Mouse (Mus musculus) midbrain, embryonic 13.5 days (tissue): ENCODE data around the gene B4galnt2. TPM values are rescaled to one million over a fixed set of nuclear protein-coding genes. Genes with fewer than 3 reads are reported as not detected.
A peak's percentile ranks its signal among the peaks of the same experiment; 100 is the strongest.
"Not testable (repeated sequence)": the region's sequence is repeated elsewhere in the genome, so short reads cannot be mapped to it uniquely, and the experiment has no call there.

ENCODE experiments used
- ATAC-seq: fragments of 200-750 bp; cut with Nextera tagmentation; 2 replicates; pipeline ENCODE4 v1.8.0; 2017; ENCODE audit warnings: mild to moderate bottlenecking, moderate TSS enrichment, moderate library complexity
- H3K27ac ChIP-seq: fragments of 300-500 bp; sonication (generic); 2 replicates; pipeline ENCODE4 v1.5.1; 2015; ENCODE audit warnings: inconsistent platforms, mild to moderate bottlenecking, moderate library complexity
- H3K27me3 ChIP-seq: fragments of 300-500 bp; sonication (generic); 2 replicates; pipeline ENCODE4 v1.6.1; 2015; ENCODE audit warnings: mild to moderate bottlenecking, inconsistent platforms
- H3K36me3 ChIP-seq: fragments of 300-500 bp; sonication (generic); 2 replicates; pipeline ENCODE4 v1.6.1; 2015; ENCODE audit warnings: mild to moderate bottlenecking, inconsistent platforms
- H3K4me1 ChIP-seq: fragments of 300-500 bp; sonication (generic); replicated peaks from 2 replicates; pipeline ENCODE4 v1.6.1; 2015; ENCODE audit warnings: inconsistent platforms
- H3K4me2 ChIP-seq: fragments of 300-500 bp; sonication (generic); replicated peaks from 2 replicates; pipeline ENCODE4 v1.6.1; 2015; ENCODE audit warnings: moderate library complexity, mild to moderate bottlenecking, inconsistent platforms
- H3K4me3 ChIP-seq: fragments of 300-500 bp; sonication (generic); replicated peaks from 2 replicates; pipeline ENCODE4 v1.5.1; 2015; ENCODE audit warnings: mild to moderate bottlenecking, inconsistent platforms
- H3K9ac ChIP-seq: fragments of 300-500 bp; sonication (generic); replicated peaks from 2 replicates; pipeline ENCODE4 v1.6.1; 2015; ENCODE audit warnings: mild to moderate bottlenecking, inconsistent platforms
- H3K9me3 ChIP-seq: fragments of 300-500 bp; sonication (generic); 2 replicates; pipeline ENCODE4 v1.6.1; 2016; ENCODE audit warnings: mild to moderate bottlenecking, inconsistent platforms
- WGBS: fragments of 180-500 bp; shearing (Covaris S2); methylation state at CpG from one replicate; pipeline ENCODE4 v1.1.7; 2015; 5-methylcytosine and 5-hydroxymethylcytosine counted together
- polyA plus RNA-seq: library from polyadenylated mRNA; unstranded; fragments of >200 nt; fragmentation: Nextera tagmentation; extraction: Ambion mirVana; gene quantifications from 2 replicates; pipeline ENCODE4 v1.2.1, GENCODE M21; 2015

B4galnt2 gene
- polyA plus RNA-seq, 1 experiment from 2014 or later: not detected

DNA sequence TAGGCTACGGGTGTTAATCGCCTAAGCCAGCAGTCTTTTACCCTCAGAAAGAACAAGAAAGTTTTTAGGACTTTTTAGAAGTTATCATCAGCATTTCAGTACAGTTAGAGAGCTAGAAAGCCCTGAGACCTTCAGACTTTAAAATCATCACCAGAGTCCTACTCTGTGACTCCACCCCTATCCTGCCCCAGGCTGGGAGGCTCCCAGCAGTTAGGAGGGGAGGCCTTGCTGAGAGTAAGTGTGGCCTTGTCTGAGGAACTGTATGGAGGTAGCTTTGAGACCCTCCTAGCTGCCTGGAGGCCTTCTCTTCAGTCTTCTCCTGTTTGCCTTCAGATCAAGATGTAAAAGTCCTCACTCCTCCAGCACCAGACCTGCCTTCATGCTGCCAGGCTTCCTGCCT lies 9.5 kb upstream of the B4galnt2 start:
- Histone ChIP-seq H3K9me3 (peaks cover 8% of the 10 kb centered on the region), H3K9ac (no peak overlapping the region), H3K27me3 (peaks cover 41% of the 10 kb centered on the region), H3K36me3 (no peaks in the 10 kb centered on the region), H3K4me1 (0 out of 2 replicates have a peak, but pooled peaks cover 4% of the 10 kb centered on the region), H3K4me2 (no peak overlapping the region), H3K27ac (no peak overlapping the region), H3K4me3 (no peak overlapping the region)
- WGBS: 13% methylated on average over 2 of the region's 2 CpGs
- ATAC-seq: no peak

DNA sequence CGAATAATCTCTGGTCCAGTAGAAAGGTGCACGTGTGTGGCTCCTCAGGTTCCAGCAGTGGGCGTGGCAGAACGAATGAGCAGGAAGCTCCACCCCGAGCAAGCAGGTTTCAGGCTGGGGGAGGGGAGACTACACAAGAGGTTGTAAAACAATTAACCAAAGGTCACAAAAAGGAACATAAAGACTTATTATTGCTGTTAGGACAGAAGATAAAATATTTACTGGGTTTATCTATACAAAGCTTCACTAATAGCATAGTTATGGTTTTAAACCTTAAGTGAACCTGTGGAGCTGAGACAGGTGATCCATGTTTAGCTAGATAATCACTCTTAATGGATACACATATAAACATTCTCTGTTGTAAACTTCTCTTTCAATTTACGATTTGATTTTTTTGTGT lies 8.8 kb upstream of the B4galnt2 start:
- under 1% methylated on average over 4 of the region's 6 CpGs for WGBS
- ATAC-seq: not testable (repeated sequence)

DNA sequence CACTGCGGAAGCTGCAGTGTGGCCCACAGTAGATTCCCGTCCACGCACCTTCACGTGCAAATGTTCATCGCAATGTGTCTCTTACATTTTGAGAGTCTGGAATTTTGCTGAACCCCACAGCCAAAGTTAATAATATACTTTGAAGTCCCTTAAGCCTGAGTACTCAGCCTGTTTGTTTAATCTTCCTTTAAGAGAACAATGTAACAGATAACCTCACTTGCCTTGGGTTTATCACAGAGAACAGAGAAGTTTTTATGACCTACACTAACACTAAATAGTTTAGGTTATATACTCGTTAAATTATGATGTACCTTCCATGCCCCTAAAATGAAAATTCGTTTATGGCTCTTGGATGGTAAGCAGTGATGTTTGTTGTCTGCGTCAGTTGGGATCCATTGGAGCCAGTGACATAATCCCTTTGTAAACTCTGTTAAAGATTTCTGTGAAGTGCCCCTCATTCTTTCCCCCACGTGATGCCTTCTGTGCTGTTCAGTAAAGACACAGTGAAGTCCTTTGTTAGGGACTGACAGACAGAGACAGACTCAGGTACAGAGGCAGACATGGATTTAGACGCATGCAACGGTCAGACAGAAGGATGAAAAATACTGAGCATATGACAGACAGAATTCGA lies 7.4 kb upstream of the B4galnt2 start:
- Histone ChIP-seq H3K27ac (no peak overlapping the region), H3K4me2 (no peak overlapping the region), H3K27me3 (peaks cover 60% of the 10 kb centered on the region), H3K36me3 (no peaks in the 10 kb centered on the region), H3K9me3 (peaks cover 5% of the 10 kb centered on the region; the same call in 1 of the 2 replicates), H3K9ac (no peak overlapping the region), H3K4me1 (0 out of 2 replicates have a peak, but pooled peaks cover 4% of the 10 kb centered on the region), H3K4me3 (no peak overlapping the region)
- ATAC-seq: no peak
- 50% methylated on average over 12 of the region's 12 CpGs for WGBS

More for the DNA sequence above, 8.8 kb upstream of the B4galnt2 start:
- peaks cover 46% of the 10 kb centered on the region for H3K27me3 ChIP-seq
- not testable (repeated sequence) for H3K9me3 ChIP-seq, H3K4me1 ChIP-seq, H3K4me2 ChIP-seq, H3K9ac ChIP-seq, H3K27ac ChIP-seq, H3K36me3 ChIP-seq, H3K4me3 ChIP-seq

DNA sequence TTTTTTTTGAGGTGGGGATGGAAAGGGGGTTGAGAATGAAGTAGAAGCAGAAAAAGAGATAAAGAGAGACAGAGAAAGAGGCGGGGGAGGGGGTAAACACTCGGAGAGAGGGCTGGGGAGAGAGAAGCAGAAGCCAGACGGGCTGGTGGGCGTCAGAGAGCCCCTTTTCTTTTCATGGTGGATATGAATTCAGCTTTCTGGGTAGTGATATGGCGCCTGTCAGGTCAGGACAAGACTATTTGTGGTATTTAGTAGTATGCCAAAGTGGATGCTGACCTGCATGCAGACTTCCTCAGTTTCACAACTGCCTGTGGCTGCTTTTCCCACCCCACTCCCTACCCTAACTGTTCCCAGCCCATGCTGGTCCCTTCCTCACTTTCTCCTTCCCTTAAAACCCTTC lies 1.7 kb upstream of the B4galnt2 start:
- Histone ChIP-seq H3K9me3 (no peaks in the 10 kb centered on the region), H3K4me1 (peaks cover 20% of the 10 kb centered on the region), H3K4me3 (no peak overlapping the region), H3K27me3 (peaks cover 90% of the 10 kb centered on the region), H3K27ac (no peak overlapping the region), H3K9ac (no peak overlapping the region), H3K4me2 (no peak overlapping the region), H3K36me3 (no peaks in the 10 kb centered on the region)
- WGBS: 6% methylated on average over 5 of the region's 5 CpGs
- ATAC-seq: no peak

DNA sequence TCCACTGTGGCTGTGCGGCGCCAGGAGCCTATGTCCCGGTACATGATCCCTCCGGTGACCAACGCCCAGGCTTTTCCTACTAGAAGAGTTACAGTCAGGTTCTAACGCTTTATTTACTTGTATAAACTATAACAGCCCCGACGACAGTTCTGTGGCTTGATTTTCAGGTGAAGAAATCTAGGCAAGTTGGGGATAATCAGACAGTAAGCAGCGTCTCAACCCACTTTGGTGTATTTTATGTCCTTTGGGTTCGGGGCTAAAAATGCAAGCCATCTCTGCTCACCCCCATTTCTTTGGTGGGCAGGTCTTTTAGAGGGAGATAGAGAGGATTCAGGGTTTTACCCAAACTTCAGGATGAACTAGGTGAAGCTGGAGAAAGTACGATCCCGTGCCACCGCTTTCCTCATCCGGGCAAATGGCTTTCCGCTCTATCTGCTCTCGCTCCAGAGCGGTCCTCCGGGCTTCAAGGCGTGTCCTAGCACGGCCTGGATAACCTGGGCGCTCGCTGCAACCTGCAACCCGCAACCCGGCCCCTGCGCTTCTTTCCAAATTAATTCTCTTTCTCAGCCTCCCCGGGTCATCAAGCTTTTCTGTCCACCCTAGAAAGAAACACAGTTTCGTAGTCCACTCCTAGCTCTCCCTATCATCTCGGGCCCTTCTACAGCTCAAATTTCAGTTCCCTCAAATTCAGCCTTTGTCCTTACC lies 467 bp upstream of the B4galnt2 start:
- WGBS: 1% methylated on average over 28 of the region's 28 CpGs
- Histone ChIP-seq H3K4me1 (peaks cover 20% of the 10 kb centered on the region), H3K4me2 (peak overlapping the region; percentile 42), H3K9me3 (no peaks in the 10 kb centered on the region), H3K9ac (no peak overlapping the region), H3K4me3 (peak overlapping the region; percentile 24), H3K27ac (no peak overlapping the region), H3K36me3 (no peaks in the 10 kb centered on the region), H3K27me3 (peaks cover 94% of the 10 kb centered on the region)
- ATAC-seq: no peak

DNA sequence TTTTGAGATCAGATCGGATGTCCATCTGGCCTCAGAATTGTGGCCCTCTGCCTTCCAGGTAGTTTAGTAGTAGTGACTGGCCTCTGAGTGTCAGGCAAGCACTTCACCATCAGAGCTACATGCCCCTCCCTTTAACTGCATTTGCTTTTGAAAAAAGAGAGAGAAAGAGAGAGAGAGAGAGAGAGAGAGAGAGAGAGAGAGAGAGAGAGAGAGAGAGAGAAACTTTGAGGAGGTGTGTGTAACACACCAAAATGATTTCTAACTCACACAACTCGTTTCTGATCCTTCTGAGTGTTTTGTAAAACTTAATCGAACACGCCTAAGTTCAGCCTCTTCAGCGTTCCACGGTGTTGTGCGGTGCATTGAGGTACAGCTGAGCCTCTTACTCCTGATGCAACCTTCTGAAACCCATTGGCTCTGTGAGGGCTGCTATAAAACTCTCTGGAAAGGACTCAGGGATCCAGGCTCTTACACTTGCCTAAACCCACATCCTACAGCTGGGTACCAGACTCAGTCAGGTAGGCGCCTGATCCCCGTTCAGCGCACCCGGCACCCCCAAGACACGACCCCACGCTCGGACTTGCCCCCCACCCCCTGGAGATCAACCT lies 628 bp downstream of the B4galnt2 start:
- peak overlapping the region; percentile 24 for H3K4me3 ChIP-seq
- ATAC-seq: no peak
- 2% methylated on average over 14 of the region's 14 CpGs for WGBS
- H3K9me3 ChIP-seq: no peaks in the 10 kb centered on the region
- H3K9ac ChIP-seq: no peak overlapping the region
- peak overlapping the region; percentile 42 for H3K4me2 ChIP-seq
- no peak overlapping the region for H3K27ac ChIP-seq
- H3K27me3 ChIP-seq: peaks cover 91% of the 10 kb centered on the region
- no peaks in the 10 kb centered on the region for H3K36me3 ChIP-seq
- H3K4me1 ChIP-seq: peaks cover 20% of the 10 kb centered on the region

DNA sequence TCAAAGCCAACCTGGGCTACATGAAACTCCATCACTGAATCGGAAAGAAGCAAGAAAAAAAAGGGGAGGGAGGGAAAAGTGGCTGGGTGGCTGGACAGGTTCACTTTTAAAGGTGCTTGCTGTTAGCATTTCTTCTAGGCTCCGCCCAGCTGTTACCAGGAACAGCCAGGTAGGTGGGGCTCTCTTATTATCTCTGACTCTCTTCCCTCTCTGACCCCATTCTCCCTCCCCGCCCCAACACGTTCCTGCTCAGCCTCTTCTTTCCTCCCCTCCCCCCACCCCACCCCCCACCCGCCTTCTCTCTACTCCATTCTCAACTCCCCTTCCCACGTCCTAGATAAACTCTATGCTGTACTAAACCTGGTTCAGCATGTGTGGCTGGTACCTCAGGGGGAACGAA lies 3.1 kb downstream of the B4galnt2 start:
- Histone ChIP-seq H3K4me1 (peaks cover 20% of the 10 kb centered on the region), H3K36me3 (no peaks in the 10 kb centered on the region), H3K9me3 (no peaks in the 10 kb centered on the region), H3K4me2 (no peak overlapping the region), H3K27me3 (peaks cover 70% of the 10 kb centered on the region), H3K4me3 (no peak overlapping the region), H3K27ac (no peak overlapping the region), H3K9ac (no peak overlapping the region)
- 19% methylated on average over 7 of the region's 7 CpGs for WGBS
- no peak for ATAC-seq

DNA sequence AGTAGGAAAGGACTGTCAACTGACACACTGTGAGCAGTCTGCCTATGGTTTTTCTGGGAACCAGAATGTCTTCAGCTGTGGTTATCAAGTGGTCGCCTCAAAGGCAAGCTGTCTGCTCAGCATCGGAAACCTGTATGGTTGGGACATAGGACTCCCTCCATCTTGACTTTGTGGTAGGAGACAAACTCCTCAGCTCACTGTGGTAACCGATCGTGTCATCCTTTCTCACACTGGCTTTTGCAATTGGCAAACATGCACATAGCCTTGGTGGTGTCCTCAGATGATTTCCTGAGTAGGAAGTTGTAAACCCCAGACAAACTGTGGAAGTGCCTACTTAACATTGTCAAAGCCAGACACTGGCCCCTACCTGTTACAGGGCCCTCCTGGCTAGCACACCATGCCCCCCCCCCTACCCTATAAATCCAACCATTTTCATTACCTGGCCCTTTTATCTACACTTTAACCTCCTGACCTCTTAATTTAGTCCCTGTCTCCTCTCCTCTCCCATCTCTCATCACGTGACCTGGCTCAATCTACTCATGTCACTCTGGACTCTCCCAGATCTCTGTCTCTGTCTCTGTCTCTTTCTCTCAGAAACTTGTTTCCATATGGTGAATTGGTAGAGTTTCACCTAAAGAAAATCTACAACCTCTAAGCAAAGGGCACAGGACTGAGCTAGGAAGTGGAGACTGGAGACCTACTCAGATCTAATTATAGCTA lies 6.7 kb downstream of the B4galnt2 start:
- 86% methylated on average over 5 of the region's 5 CpGs for WGBS
- H3K27me3 ChIP-seq: peaks cover 35% of the 10 kb centered on the region
- no peaks in the 10 kb centered on the region for H3K4me1 ChIP-seq
- H3K36me3 ChIP-seq: no peaks in the 10 kb centered on the region
- H3K9ac ChIP-seq: no peak overlapping the region
- H3K27ac ChIP-seq: no peak overlapping the region
- H3K9me3 ChIP-seq: no peaks in the 10 kb centered on the region
- H3K4me3 ChIP-seq: no peak overlapping the region
- no peak overlapping the region for H3K4me2 ChIP-seq
- ATAC-seq: no peak

DNA sequence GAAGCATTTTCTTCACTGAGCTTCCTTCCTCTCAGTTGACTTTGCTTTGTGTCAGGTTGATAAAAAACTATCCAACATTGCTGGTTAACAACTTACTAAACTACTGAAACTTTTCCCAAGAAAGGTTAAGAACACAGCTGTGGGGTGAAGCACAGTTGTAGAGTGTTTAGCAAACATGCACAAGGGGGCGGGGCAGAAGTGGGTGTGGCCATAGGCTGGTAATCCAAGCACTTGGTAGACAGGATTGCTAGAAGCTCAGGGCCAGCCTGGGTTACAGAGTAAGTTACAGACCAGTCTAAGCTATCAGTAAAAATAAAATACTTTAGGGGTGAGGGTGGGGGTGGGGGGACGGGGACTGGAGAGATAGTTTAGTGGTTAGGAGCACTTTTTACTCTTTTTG lies 10.4 kb downstream of the B4galnt2 start:
- no peaks in the 10 kb centered on the region for H3K4me1 ChIP-seq
- H3K4me2 ChIP-seq: no peak overlapping the region
- ATAC-seq: no peak
- H3K4me3 ChIP-seq: no peak overlapping the region
- 75% methylated on average over 2 of the region's 2 CpGs for WGBS
- no peaks in the 10 kb centered on the region for H3K36me3 ChIP-seq
- H3K27me3 ChIP-seq: peaks cover 8% of the 10 kb centered on the region
- no peak overlapping the region for H3K9ac ChIP-seq
- H3K27ac ChIP-seq: no peak overlapping the region
- no peaks in the 10 kb centered on the region for H3K9me3 ChIP-seq

DNA sequence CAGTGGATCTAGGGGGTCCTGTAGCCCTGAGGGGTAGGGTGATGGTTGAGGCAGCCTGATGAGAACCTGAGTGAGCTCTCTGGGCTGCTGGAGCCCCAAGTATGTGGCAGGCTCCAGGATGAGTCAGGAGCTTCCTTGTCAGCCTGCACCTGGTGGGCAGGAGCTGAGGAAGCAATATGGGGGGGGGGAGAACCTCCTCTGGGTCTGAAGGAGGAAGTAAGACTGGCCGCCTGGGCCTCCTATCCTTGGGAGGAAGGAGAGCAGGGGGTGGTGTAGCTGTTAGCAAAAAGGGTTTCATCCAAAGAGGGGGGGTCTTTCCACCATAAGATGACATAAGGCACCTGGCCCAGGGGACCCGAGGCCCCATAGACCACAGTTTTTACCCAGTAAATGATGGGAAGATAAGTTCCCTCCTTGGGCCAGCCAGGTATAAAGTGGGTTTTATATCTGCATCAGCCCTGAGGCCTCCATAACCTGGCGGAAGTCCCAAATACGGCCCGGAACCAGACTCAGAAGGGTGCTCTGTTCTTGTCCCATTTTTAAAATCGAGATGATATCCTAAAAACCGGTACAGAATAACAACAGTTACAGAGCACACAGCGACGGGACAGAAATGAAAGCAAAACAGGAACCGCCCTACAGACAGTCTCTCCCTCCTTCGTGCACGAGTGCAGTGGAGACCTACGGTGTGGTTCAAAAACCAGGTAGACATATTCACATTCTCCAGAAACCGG lies 18.1 kb downstream of the B4galnt2 start:
- H3K27ac ChIP-seq: no peak overlapping the region
- WGBS: 85% methylated on average over 14 of the region's 14 CpGs

DNA sequence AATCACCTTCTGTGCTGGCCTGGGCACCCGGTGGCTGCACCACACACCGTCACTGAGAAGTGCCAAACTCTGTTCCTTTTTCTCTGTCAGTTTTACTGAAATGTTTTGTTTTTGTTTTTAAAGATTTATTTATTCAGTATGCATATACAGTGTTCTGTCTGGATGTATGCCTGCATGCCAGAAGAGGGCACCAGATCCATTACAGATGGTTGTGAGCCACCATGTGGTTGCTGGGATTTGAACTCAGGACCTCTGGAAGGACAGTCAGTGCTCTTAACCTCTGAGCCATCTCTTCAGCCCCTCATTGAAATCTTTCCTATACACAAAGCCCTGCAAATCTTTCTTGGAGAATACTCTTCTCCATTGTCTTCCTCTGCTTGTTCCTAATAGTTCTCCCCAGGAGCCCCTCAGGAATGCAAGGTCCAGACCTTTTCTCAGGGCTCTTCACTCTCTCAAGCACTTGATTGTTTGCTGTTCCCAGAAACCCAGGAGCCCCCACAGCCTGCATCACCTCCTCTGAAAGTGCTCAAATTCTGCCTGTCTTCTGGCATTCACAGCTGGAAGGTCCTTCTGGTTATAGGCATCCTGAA lies 24.1 kb downstream of the B4galnt2 start:
- H3K36me3 ChIP-seq: no peaks in the 10 kb centered on the region
- no peaks in the 10 kb centered on the region for H3K27me3 ChIP-seq
- H3K4me1 ChIP-seq: no peaks in the 10 kb centered on the region
- no peak overlapping the region for H3K27ac ChIP-seq
- H3K9me3 ChIP-seq: no peaks in the 10 kb centered on the region
- WGBS: 70% methylated on average over 2 of the region's 2 CpGs
- H3K9ac ChIP-seq: no peak overlapping the region
- H3K4me3 ChIP-seq: no peak overlapping the region
- no peak for ATAC-seq
- no peak overlapping the region for H3K4me2 ChIP-seq

More for the DNA sequence above, 18.1 kb downstream of the B4galnt2 start:
- Histone ChIP-seq H3K36me3 (no peaks in the 10 kb centered on the region), H3K27me3 (peaks cover 4% of the 10 kb centered on the region; the same call in 1 of the 2 replicates), H3K9me3 (no peaks in the 10 kb centered on the region), H3K9ac (no peak overlapping the region), H3K4me1 (no peaks in the 10 kb centered on the region), H3K4me3 (no peak overlapping the region), H3K4me2 (no peak overlapping the region)
- no peak for ATAC-seq
